Mouse (Mus musculus) liver, embryonic 16.5 days (tissue): ENCODE measurements around the gene Pik3r1. TPM values are rescaled to one million over a fixed set of nuclear protein-coding genes. Genes with fewer than 3 reads are reported as not detected.

Source experiments
- ATAC-seq: fragments of 200-750 bp; cut with Nextera tagmentation; 2 replicates; pipeline ENCODE4 v1.8.0; 2017; ENCODE audit warnings: low read depth, mild to moderate bottlenecking, moderate number of reproducible peaks, moderate library complexity
- H3K27ac ChIP-seq: fragments of 300-500 bp; sonication (generic); 2 replicates; pipeline ENCODE4 v1.5.1; 2014; ENCODE audit warnings: mild to moderate bottlenecking, low read length
- H3K27me3 ChIP-seq: fragments of 300-500 bp; sonication (generic); 2 replicates; pipeline ENCODE4 v1.6.1; 2014; ENCODE audit warnings: low read depth, low read length, mixed read lengths; ENCODE audit not compliant: control insufficient read depth, insufficient read depth
- H3K36me3 ChIP-seq: fragments of 300-500 bp; sonication (generic); 2 replicates; pipeline ENCODE4 v1.6.1; 2014; ENCODE audit warnings: mild to moderate bottlenecking; ENCODE audit not compliant: control insufficient read depth, insufficient read depth
- H3K4me1 ChIP-seq: fragments of 300-500 bp; sonication (generic); 2 replicates; pipeline ENCODE4 v1.6.1; 2014; ENCODE audit warnings: low read depth, low read length, mixed read lengths; ENCODE audit not compliant: control insufficient read depth
- H3K4me2 ChIP-seq: fragments of 300-500 bp; sonication (generic); 2 replicates; pipeline ENCODE4 v1.6.1; 2014; ENCODE audit warnings: low read depth, low read length, mixed read lengths
- H3K4me3 ChIP-seq: fragments of 300-500 bp; sonication (generic); 2 replicates; pipeline ENCODE4 v1.5.1; 2014; ENCODE audit warnings: low read depth, mild to moderate bottlenecking, low read length
- H3K9ac ChIP-seq: fragments of 300-500 bp; sonication (generic); 2 replicates; pipeline ENCODE4 v1.6.1; 2014; ENCODE audit warnings: low read depth, low read length
- H3K9me3 ChIP-seq: fragments of 300-500 bp; sonication (generic); replicated peaks from 2 replicates; pipeline ENCODE4 v1.6.1; 2016; ENCODE audit warnings: low read length; ENCODE audit not compliant: control insufficient read depth
- WGBS: fragments of 180-500 bp; shearing (Covaris S2); extraction: QIAGEN DNeasy Blood & Tissue Kit; methylation state at CpG from one replicate; pipeline ENCODE4 v1.1.7; 2014; ENCODE audit not compliant: insufficient replicate concordance; 5-methylcytosine and 5-hydroxymethylcytosine counted together
- polyA plus RNA-seq: library from polyadenylated mRNA; unstranded; fragments of >200 nt; fragmentation: Nextera tagmentation; extraction: Ambion mirVana; gene quantifications from 2 replicates; pipeline ENCODE4 v1.2.1, GENCODE M21; 2015

Pik3r1 gene
- polyA plus RNA-seq, 1 experiment from 2014 or later: 18.6 TPM

- Histone ChIP-seq H3K9ac (no peak overlapping the region), H3K27me3 (no peaks in the 10 kb centered on the region), H3K4me2 (no peak overlapping the region), H3K4me1 (peaks cover 21% of the 10 kb centered on the region), H3K36me3 (no peaks in the 10 kb centered on the region), H3K9me3 (no peaks in the 10 kb centered on the region), H3K4me3 (no peak overlapping the region), H3K27ac (no peak overlapping the region)
- ATAC-seq: no peak
- 32% methylated on average over 16 of the region's 16 CpGs for WGBS
Measured at GRCm38 (mm10) chr13:101736521-101737387, 31.3 kb downstream of the Pik3r1 start.

- WGBS: 61% methylated on average over 8 of the region's 8 CpGs
- no peaks in the 10 kb centered on the region for H3K36me3 ChIP-seq
Measured at GRCm38 (mm10) chr13:101735364-101736120, 32.5 kb downstream of the Pik3r1 start.

GRCm38 (mm10) chr13:101734227-101734626 is 33.8 kb downstream of the Pik3r1 start:
- Histone ChIP-seq H3K9me3 (no peaks in the 10 kb centered on the region), H3K36me3 (no peaks in the 10 kb centered on the region), H3K9ac (no peak overlapping the region), H3K27me3 (no peaks in the 10 kb centered on the region), H3K4me3 (no peak overlapping the region), H3K4me2 (no peak overlapping the region), H3K27ac (no peak overlapping the region), H3K4me1 (peaks cover 14% of the 10 kb centered on the region)
- 57% methylated on average over 7 of the region's 7 CpGs for WGBS
- ATAC-seq: no peak

More at GRCm38 (mm10) chr13:101735364-101736120, 32.5 kb downstream of the Pik3r1 start:
- no peaks in the 10 kb centered on the region for H3K27me3 ChIP-seq
- no peaks in the 10 kb centered on the region for H3K9me3 ChIP-seq
- no peak overlapping the region for H3K9ac ChIP-seq
- H3K4me1 ChIP-seq: peaks cover 21% of the 10 kb centered on the region
- no peak for ATAC-seq
- H3K4me2 ChIP-seq: no peak overlapping the region
- H3K27ac ChIP-seq: no peak overlapping the region
- H3K4me3 ChIP-seq: no peak overlapping the region

- Histone ChIP-seq H3K27me3 (no peaks in the 10 kb centered on the region), H3K9ac (no peak overlapping the region), H3K9me3 (no peaks in the 10 kb centered on the region), H3K4me1 (peaks cover 14% of the 10 kb centered on the region), H3K27ac (no peak overlapping the region), H3K4me3 (no peak overlapping the region), H3K4me2 (no peak overlapping the region), H3K36me3 (no peaks in the 10 kb centered on the region)
- 42% methylated on average over 10 of the region's 10 CpGs for WGBS
- ATAC-seq: no peak
Measured at GRCm38 (mm10) chr13:101732675-101733074, 35.3 kb downstream of the Pik3r1 start.

- Histone ChIP-seq H3K27me3 (no peaks in the 10 kb centered on the region), H3K9ac (no peak overlapping the region), H3K4me3 (no peak overlapping the region), H3K9me3 (no peaks in the 10 kb centered on the region), H3K36me3 (no peaks in the 10 kb centered on the region), H3K4me1 (peaks cover 7% of the 10 kb centered on the region), H3K4me2 (no peak overlapping the region), H3K27ac (no peak overlapping the region)
- WGBS: 59% methylated on average over 7 of the region's 7 CpGs
- no peak for ATAC-seq
Measured at GRCm38 (mm10) chr13:101731777-101732176, 36.2 kb downstream of the Pik3r1 start.

GRCm38 (mm10) chr13:101730351-101730750 is 37.7 kb downstream of the Pik3r1 start:
- peaks cover 3% of the 10 kb centered on the region for H3K4me1 ChIP-seq
- H3K4me2 ChIP-seq: no peak overlapping the region
- H3K36me3 ChIP-seq: no peaks in the 10 kb centered on the region
- H3K27ac ChIP-seq: no peak overlapping the region
- ATAC-seq: no peak
- H3K27me3 ChIP-seq: no peaks in the 10 kb centered on the region
- H3K9ac ChIP-seq: no peak overlapping the region
- H3K4me3 ChIP-seq: no peak overlapping the region
- WGBS: 70% methylated on average over 8 of the region's 8 CpGs
- H3K9me3 ChIP-seq: no peaks in the 10 kb centered on the region

GRCm38 (mm10) chr13:101729248-101730055 is 38.6 kb downstream of the Pik3r1 start:
- Histone ChIP-seq H3K9ac (no peak overlapping the region), H3K4me1 (peaks cover 3% of the 10 kb centered on the region), H3K9me3 (no peaks in the 10 kb centered on the region), H3K27ac (no peak overlapping the region), H3K27me3 (no peaks in the 10 kb centered on the region), H3K36me3 (no peaks in the 10 kb centered on the region), H3K4me2 (no peak overlapping the region), H3K4me3 (no peak overlapping the region)
- ATAC-seq: no peak
- 70% methylated on average over 4 of the region's 4 CpGs for WGBS

- Histone ChIP-seq H3K27me3 (no peaks in the 10 kb centered on the region), H3K9me3 (no peaks in the 10 kb centered on the region), H3K4me2 (no peak overlapping the region), H3K27ac (no peak overlapping the region), H3K9ac (no peak overlapping the region), H3K4me3 (no peak overlapping the region), H3K36me3 (no peaks in the 10 kb centered on the region), H3K4me1 (peaks cover 3% of the 10 kb centered on the region)
- 59% methylated on average over 7 of the region's 7 CpGs for WGBS
- ATAC-seq: peak; percentile 23; the same call in 1 of the 2 replicates
Measured at GRCm38 (mm10) chr13:101728816-101729215, 39.2 kb downstream of the Pik3r1 start.
